Mouse (Mus musculus): ENCODE measurements around the gene Mllt11. TPM values are rescaled to one million over a fixed set of nuclear protein-coding genes. Genes with fewer than 3 reads are reported as not detected.
"Not testable (repeated sequence)": the region's sequence is repeated elsewhere in the genome, so short reads cannot be mapped to it uniquely, and the experiment has no call there.

The Mllt11 gene
- total RNA-seq, 2 experiments from 2014 or later: 468 to 474 TPM

- peak; percentile 91 to 93 for DNase-seq (ENCODE audit: low spot score in 2 of 2)
- intact Hi-C loops (cut with DNase I): loop anchor here (5.0 kb wide), 2 partner anchors 39 to 54 kb away; partner anchors contain the start of genes Mindy1 and Prune1
Measured at GRCm38 (mm10) chr3:95228148-95228893, 3.6 kb downstream of the Mllt11 start, which contains the start of gene Cdc42se1. Gene Cdc42se1, plus strand, starts transcription at chr3:95228732.

GRCm38 (mm10) chr3:95227214-95227613 lies 4.8 kb downstream of the Mllt11 start:
- intact Hi-C loops (cut with DNase I): loop anchor here (5.0 kb wide), 2 partner anchors 40 to 55 kb away; partner anchors contain the start of genes Mindy1 and Prune1
- peak in 1 of 2 experiments; percentile 53 for DNase-seq (ENCODE audit: low spot score in 2 of 2)

- DNase-seq (ENCODE audit: low spot score in 2 of 2): no peak
- intact Hi-C loops (cut with DNase I): no loop called here
Measured at GRCm38 (mm10) chr3:95224295-95224694, 7.7 kb downstream of the Mllt11 start.

GRCm38 (mm10) chr3:95223041-95223440 lies 8.9 kb downstream of the Mllt11 start:
- DNase-seq (ENCODE audit: low spot score in 2 of 2): no peak
- intact Hi-C loops (cut with DNase I): no loop called here

GRCm38 (mm10) chr3:95218466-95219137 lies 13.4 kb downstream of the Mllt11 start:
- intact Hi-C loops (cut with DNase I): loop anchor here (5.0 kb wide), 1 partner anchor 56 kb away; the partner anchor contains the start of gene Sema6c
- DNase-seq (ENCODE audit: low spot score in 2 of 2): no peak

- intact Hi-C loops (cut with DNase I): loop anchor here (2.0 to 5.0 kb wide), 2 partner anchors 55 to 75 kb away; partner anchors contain the start of genes Sema6c and Tnfaip8l2
- peak; percentile 87 to 92 for DNase-seq (ENCODE audit: low spot score in 2 of 2)
Measured at GRCm38 (mm10) chr3:95217255-95218134, 14.5 kb downstream of the Mllt11 start, which contains the start of gene Gabpb2. Gene Gabpb2, minus strand, starts transcription at chr3:95217916.

GRCm38 (mm10) chr3:95216655-95217254 lies 15.2 kb downstream of the Mllt11 start:
- no peak for DNase-seq (ENCODE audit: low spot score in 2 of 2)
- intact Hi-C loops (cut with DNase I): loop anchor here (2.0 to 5.0 kb wide), 2 partner anchors 54 to 74 kb away; partner anchors contain the start of genes Sema6c and Tnfaip8l2

- no peak for DNase-seq (ENCODE audit: low spot score in 2 of 2)
- intact Hi-C loops (cut with DNase I): no loop called here
Measured at GRCm38 (mm10) chr3:95213609-95213975, 18.4 kb downstream of the Mllt11 start.

GRCm38 (mm10) chr3:95212889-95213608 lies 18.9 kb downstream of the Mllt11 start:
- intact Hi-C loops (cut with DNase I): not testable (repeated sequence)

GRCm38 (mm10) chr3:95210585-95210984 lies 21.4 kb downstream of the Mllt11 start:
- intact Hi-C loops (cut with DNase I): no loop called here
- no peak for DNase-seq (ENCODE audit: low spot score in 2 of 2)

More at GRCm38 (mm10) chr3:95212889-95213608, 18.9 kb downstream of the Mllt11 start:
- not testable (repeated sequence) for DNase-seq (ENCODE audit: low spot score in 2 of 2)

GRCm38 (mm10) chr3:95208286-95208685 lies 23.7 kb downstream of the Mllt11 start:
- intact Hi-C loops (cut with DNase I): no loop called here
- no peak for DNase-seq (ENCODE audit: low spot score in 2 of 2)

- peak; percentile 50 to 57 for DNase-seq (ENCODE audit: low spot score in 2 of 2)
- intact Hi-C loops (cut with DNase I): no loop called here
Measured at GRCm38 (mm10) chr3:95203880-95204279, 28.1 kb downstream of the Mllt11 start.

- intact Hi-C loops (cut with DNase I): no loop called here
- DNase-seq (ENCODE audit: low spot score in 2 of 2): peak in 1 of 2 experiments; percentile 25
Measured at GRCm38 (mm10) chr3:95200562-95200961, 31.4 kb downstream of the Mllt11 start.

- intact Hi-C loops (cut with DNase I): no loop called here
- DNase-seq (ENCODE audit: low spot score in 2 of 2): no peak
Measured at GRCm38 (mm10) chr3:95200132-95200531, 31.8 kb downstream of the Mllt11 start.

- no peak for DNase-seq (ENCODE audit: low spot score in 2 of 2)
- intact Hi-C loops (cut with DNase I): no loop called here
Measured at GRCm38 (mm10) chr3:95199101-95199500, 32.9 kb downstream of the Mllt11 start.

GRCm38 (mm10) chr3:95195772-95196171 lies 36.2 kb downstream of the Mllt11 start:
- intact Hi-C loops (cut with DNase I): no loop called here
- no peak for DNase-seq (ENCODE audit: low spot score in 2 of 2)

GRCm38 (mm10) chr3:95194721-95195135 lies 37.2 kb downstream of the Mllt11 start:
- intact Hi-C loops (cut with DNase I): no loop called here
- DNase-seq (ENCODE audit: low spot score in 2 of 2): no peak

GRCm38 (mm10) chr3:95186888-95187287 lies 45.1 kb downstream of the Mllt11 start:
- DNase-seq (ENCODE audit: low spot score in 2 of 2): no peak
- intact Hi-C loops (cut with DNase I): no loop called here

Data from left cerebral cortex, postnatal 14 days (tissue).